15 mouse cellular contexts compared by ENCODE assay signal in genomic region chr4:54636986-54637641, GRCm38 (mm10).
DNase-seq lines count a peak whose midpoint lies in the region; ATAC-seq and TF ChIP-seq lines count a peak whose summit lies in the region.
"Had no signal": no experiment of that assay in that cellular context is flagged by ENCODE, and none has a peak within 500 bp of the region (broad histone marks: within the 10 kb centered on the region; RNA-seq: fewer than 3 reads in every experiment).

No protein-coding gene starts in this region.

- no peak overlapping the region for H3K9ac ChIP-seq in heart, adult 2 months (ENCODE audit: low read depth, low read length)
- no peak overlapping the region for H3K9ac ChIP-seq in hindbrain, embryonic 16.5 days (ENCODE audit: low read depth, low read length)
- no peak overlapping the region for H3K9ac ChIP-seq in neural tube, embryonic 15.5 days (replicated peaks)
- H3K9ac ChIP-seq: stomach, embryonic 15.5 days had no signal

- H3K79me2 ChIP-seq in heart, adult 2 months (replicated peaks; ENCODE audit: control insufficient read depth, insufficient read depth, low read length): no peaks in the 10 kb centered on the region

- no peak for TF ChIP-seq CTCF in heart, adult 2 months (IDR thresholded peaks at IDR 0.05)

- peak; percentile 97 for ATAC-seq in hindbrain, embryonic 16.5 days
- ATAC-seq in neural tube, embryonic 15.5 days (ENCODE audit: low FRiP score): peak; percentile 90
- ATAC-seq: inflammation-experienced regulatory T-cells, adult 6 months had no signal

- no peaks in the 10 kb centered on the region for H3K27me3 ChIP-seq in heart, adult 2 months (ENCODE audit: control insufficient read depth, insufficient read depth, low read length)
- no peaks in the 10 kb centered on the region for H3K27me3 ChIP-seq in hindbrain, embryonic 16.5 days (replicated peaks; ENCODE audit: control insufficient read depth, insufficient read depth, low read length)
- no peaks in the 10 kb centered on the region for H3K27me3 ChIP-seq in neural tube, embryonic 15.5 days (replicated peaks)
- H3K27me3 ChIP-seq: stomach, embryonic 15.5 days had no signal

- H3K4me2 ChIP-seq in hindbrain, embryonic 16.5 days (ENCODE audit: low read length): no peak overlapping the region
- H3K4me2 ChIP-seq in neural tube, embryonic 15.5 days: no peak overlapping the region
- H3K4me2 ChIP-seq: liver, embryonic 11.5 days; stomach, embryonic 15.5 days had no signal

- no peak for TF ChIP-seq POLR2A in heart, adult 2 months (IDR thresholded peaks at IDR 0.05; ENCODE audit: insufficient read depth, low read depth, low read length)

- H3K27ac ChIP-seq in heart, adult 2 months: no peak overlapping the region
- H3K27ac ChIP-seq in hindbrain, embryonic 16.5 days (ENCODE audit: low read depth, low read length): no peak overlapping the region
- H3K27ac ChIP-seq in neural tube, embryonic 15.5 days (replicated peaks): peak overlapping the region; percentile 41; the same call in 1 of the 2 replicates
- H3K27ac ChIP-seq: layer of hippocampus, adult 2 months; stomach, embryonic 15.5 days had no signal

- no peak for TF ChIP-seq EP300 in heart, adult 2 months (IDR thresholded peaks at IDR 0.05; ENCODE audit: insufficient read depth, low read depth, low read length)

- intact Hi-C loops in heart, adult 2 months (cut with DNase I): no loop called here
- intact Hi-C loops in heart, postnatal 14 days (cut with DNase I): no loop called here

- no peak overlapping the region for H3K4me3 ChIP-seq in heart, adult 2 months
- H3K4me3 ChIP-seq in hindbrain, embryonic 16.5 days (ENCODE audit: low read length): no peak overlapping the region
- no peak overlapping the region for H3K4me3 ChIP-seq in neural tube, embryonic 15.5 days (replicated peaks)
- H3K4me3 ChIP-seq: layer of hippocampus, adult 2 months; stomach, embryonic 15.5 days had no signal

- H3K4me1 ChIP-seq in heart, adult 2 months (ENCODE audit: control insufficient read depth, insufficient read depth, low read length): no peaks in the 10 kb centered on the region
- H3K4me1 ChIP-seq in hindbrain, embryonic 16.5 days (ENCODE audit: control insufficient read depth, insufficient read depth, low read depth, low read length): no peaks in the 10 kb centered on the region
- no peaks in the 10 kb centered on the region for H3K4me1 ChIP-seq in neural tube, embryonic 15.5 days
- H3K4me1 ChIP-seq: stomach, embryonic 15.5 days had no signal

- peak; percentile 71 for DNase-seq in heart, adult 11 months
- DNase-seq in heart, adult 2 months: no peak
- DNase-seq in right cerebral cortex, postnatal 10 days (ENCODE audit: low spot score in 2 of 2): peak; percentile 60 to 71
- no peak for DNase-seq in right cerebral cortex, postnatal 14 days
- no peak for DNase-seq in heart, postnatal 14 days
- DNase-seq in urinary bladder, adult 2 months (ENCODE audit: low spot score): no peak
- DNase-seq: adrenal gland, postnatal 14 days; cerebellum, postnatal 25 days; spleen, adult 18-20 months had no signal

- no peaks in the 10 kb centered on the region for H3K9me3 ChIP-seq in hindbrain, embryonic 16.5 days (ENCODE audit: control insufficient read depth, low read length)
- no peaks in the 10 kb centered on the region for H3K9me3 ChIP-seq in neural tube, embryonic 15.5 days (replicated peaks)
- H3K9me3 ChIP-seq: stomach, embryonic 15.5 days had no signal

- no peaks in the 10 kb centered on the region for H3K36me3 ChIP-seq in heart, adult 2 months (ENCODE audit: control insufficient read depth, insufficient read depth, low read length)
- no peaks in the 10 kb centered on the region for H3K36me3 ChIP-seq in hindbrain, embryonic 16.5 days (ENCODE audit: control insufficient read depth, insufficient read depth, low read length)
- H3K36me3 ChIP-seq in neural tube, embryonic 15.5 days: no peaks in the 10 kb centered on the region
- H3K36me3 ChIP-seq: stomach, embryonic 15.5 days had no signal

- WGBS in heart, adult 2 months: 27% methylated on average over 3 of the region's 3 CpGs
- 11% methylated on average over 3 of the region's 3 CpGs for WGBS in hindbrain, embryonic 16.5 days
- WGBS in neural tube, embryonic 15.5 days: 21% methylated on average over 3 of the region's 3 CpGs

Comparison
In these comparisons a context has a peak if more than half of its experiments do, and no peak if none do; other contexts are left out.
1. DNase-seq: peak in heart, adult 11 months (single experiment) and right cerebral cortex, postnatal 10 days (2 of 2); none in heart, adult 2 months (0 of 2), right cerebral cortex, postnatal 14 days (single experiment), heart, postnatal 14 days (0 of 2) and urinary bladder, adult 2 months (single experiment).